ENCODE assay signal across 20 mouse cellular contexts in the genomic region with DNA sequence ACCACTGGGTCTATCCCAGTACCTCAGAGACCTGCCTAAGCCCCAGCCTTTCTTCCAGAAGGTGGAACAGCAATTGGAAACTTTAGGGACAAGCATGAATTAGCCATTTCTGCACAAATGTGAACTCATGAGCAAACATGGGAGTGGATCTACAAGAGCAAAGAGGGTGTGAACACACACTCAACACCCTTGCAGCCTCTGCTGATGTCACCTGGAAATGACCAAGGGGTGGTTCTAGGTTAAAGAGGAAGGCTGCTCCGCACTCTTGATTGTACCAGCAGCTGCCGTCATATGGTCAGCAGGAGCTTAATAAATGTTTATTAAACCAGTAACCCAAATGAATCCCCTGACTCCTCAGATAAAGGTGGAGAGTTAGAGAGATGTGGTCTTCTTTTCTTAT.
"Had no signal": no experiment of that assay in that cellular context is flagged by ENCODE, and none has a peak within 500 bp of the region (broad histone marks: within the 10 kb centered on the region; RNA-seq: fewer than 3 reads in every experiment).

No protein-coding gene starts in this region.

- H3K4me1 ChIP-seq: limb, embryonic 10.5 days; midbrain, embryonic 15.5 days had no signal

- H3K4me3 ChIP-seq: intestine, embryonic 15.5 days; limb, embryonic 10.5 days; limb, embryonic 13.5 days; liver, embryonic 12.5 days; liver, embryonic 15.5 days; midbrain, embryonic 12.5 days; midbrain, embryonic 15.5 days; myocyte had no signal

- H3K9me3 ChIP-seq: intestine, embryonic 15.5 days; limb, embryonic 10.5 days; limb, embryonic 13.5 days; liver, embryonic 12.5 days; liver, embryonic 15.5 days; midbrain, embryonic 12.5 days; midbrain, embryonic 15.5 days had no signal

- H3K36me3 ChIP-seq: intestine, embryonic 15.5 days; limb, embryonic 10.5 days; limb, embryonic 13.5 days; liver, embryonic 12.5 days; liver, embryonic 15.5 days; midbrain, embryonic 12.5 days; midbrain, embryonic 15.5 days had no signal

- H3K4me2 ChIP-seq: intestine, embryonic 15.5 days; limb, embryonic 13.5 days; liver, embryonic 12.5 days; liver, embryonic 15.5 days; lung, embryonic 14.5 days; midbrain, embryonic 12.5 days; midbrain, embryonic 15.5 days had no signal

- H3K27ac ChIP-seq: intestine, embryonic 15.5 days; limb, embryonic 10.5 days; limb, embryonic 13.5 days; liver, embryonic 12.5 days; liver, embryonic 15.5 days; midbrain, embryonic 12.5 days; midbrain, embryonic 15.5 days had no signal

- H3K27me3 ChIP-seq: intestine, embryonic 15.5 days; limb, embryonic 13.5 days; liver, embryonic 12.5 days; liver, embryonic 15.5 days; midbrain, embryonic 12.5 days; midbrain, embryonic 15.5 days had no signal

- DNase-seq: kidney, adult 18-20 months; kidney, adult 9 months; kidney, postnatal 14 days; kidney, postnatal 4 days; liver; lung, embryonic 14.5 days; right cerebral cortex, postnatal 14 days; right cerebral cortex, postnatal 4 days; thymus, adult 2 months; thymus, postnatal 14 days; thymus, postnatal 4 days had no signal

- H3K9ac ChIP-seq: intestine, embryonic 15.5 days; limb, embryonic 13.5 days; liver, embryonic 12.5 days; liver, embryonic 15.5 days; lung, embryonic 14.5 days; midbrain, embryonic 12.5 days; midbrain, embryonic 15.5 days had no signal

- ATAC-seq: intestine, embryonic 15.5 days; lung, postnatal 0 days; midbrain, embryonic 15.5 days had no signal
